Mouse (Mus musculus) ES-Bruce4 (cell line): ENCODE data around the gene Tmem230. TPM values are rescaled to one million over a fixed set of nuclear protein-coding genes. Genes with fewer than 3 reads are reported as not detected.

Experiments used
- H3K27ac ChIP-seq: 2 replicates; pipeline ENCODE4 v1.5.1; 2012; ENCODE audit warnings: low read length, inconsistent platforms; ENCODE audit not compliant: insufficient read depth
- H3K27me3 ChIP-seq: 2 replicates; pipeline ENCODE4 v1.6.1; 2012; ENCODE audit warnings: mild to moderate bottlenecking, low read length, inconsistent platforms; ENCODE audit not compliant: control insufficient read depth, poor library complexity, insufficient read depth, severe bottlenecking
- H3K36me3 ChIP-seq: 2 replicates; pipeline ENCODE4 v1.6.1; 2012; ENCODE audit warnings: inconsistent platforms, mild to moderate bottlenecking, low read length, moderate library complexity; ENCODE audit not compliant: control insufficient read depth, poor library complexity, insufficient read depth, severe bottlenecking
- H3K4me1 ChIP-seq: one replicate; pipeline ENCODE4 v1.8.1; 2011; ENCODE audit warnings: low read length; ENCODE audit not compliant: control insufficient read depth, insufficient read depth
- H3K4me3 ChIP-seq: 2 replicates; pipeline ENCODE4 v1.5.1; 2011; ENCODE audit warnings: low read depth, mild to moderate bottlenecking, low read length
- H3K9ac ChIP-seq: 2 replicates; pipeline ENCODE4 v1.6.1; 2012; ENCODE audit warnings: low read depth, mild to moderate bottlenecking, inconsistent platforms; ENCODE audit not compliant: poor library complexity, severe bottlenecking
- H3K9me3 ChIP-seq: replicated peaks from 2 replicates; pipeline ENCODE4 v1.6.1; 2012; ENCODE audit warnings: mild to moderate bottlenecking, low read length, inconsistent platforms; ENCODE audit not compliant: control insufficient read depth, poor library complexity, insufficient read depth, severe bottlenecking
- CTCF ChIP-seq: IDR thresholded peaks from one replicate; pipeline ENCODE4 v1.8.1; 2011; ENCODE audit warnings: low read depth, low read length
- EP300 ChIP-seq: IDR thresholded peaks from 2 replicates; pipeline ENCODE4 v1.6.1; 2011; ENCODE audit warnings: low read depth, low read length; ENCODE audit not compliant: insufficient read depth
- POLR2A ChIP-seq: IDR thresholded peaks from one replicate; pipeline ENCODE4 v1.8.1; 2011; ENCODE audit warnings: low read length; ENCODE audit not compliant: insufficient read depth
- polyA plus RNA-seq: library from polyadenylated mRNA; stranded (reverse); fragments of >200 nt; gene quantifications from 2 replicates; pipeline ENCODE4 v1.2.4, GENCODE M21; 2011; ENCODE audit warnings: low read depth; ENCODE audit not compliant: missing spikeins, insufficient read depth, insufficient read length

Tmem230 gene
- polyA plus RNA-seq, 1 experiment: 47.7 TPM

- Histone ChIP-seq H3K36me3 (no peaks in the 10 kb centered on the region), H3K9me3 (no peaks in the 10 kb centered on the region), H3K27me3 (no peaks in the 10 kb centered on the region), H3K4me1 (peaks cover 8% of the 10 kb centered on the region), H3K27ac (no peak overlapping the region), H3K9ac (no peak overlapping the region), H3K4me3 (no peak overlapping the region)
- TF ChIP-seq POLR2A: no peak
- TF ChIP-seq EP300: peak; percentile 80; the same call in 1 of the 2 replicates
- TF ChIP-seq CTCF: no peak
These were observed 35.5 kb downstream of the Tmem230 start for GRCm38 (mm10) chr2:132211995-132212656.

- Histone ChIP-seq H3K9ac (no peak overlapping the region), H3K4me3 (no peak overlapping the region), H3K27me3 (no peaks in the 10 kb centered on the region), H3K4me1 (peaks cover 8% of the 10 kb centered on the region), H3K36me3 (no peaks in the 10 kb centered on the region), H3K27ac (no peak overlapping the region), H3K9me3 (no peaks in the 10 kb centered on the region)
- TF ChIP-seq CTCF: no peak
These were observed 36.7 kb downstream of the Tmem230 start for GRCm38 (mm10) chr2:132210806-132211312.

- TF ChIP-seq EP300 (no peak), POLR2A (no peak), CTCF (no peak)
- Histone ChIP-seq H3K4me1 (peaks cover 8% of the 10 kb centered on the region), H3K9me3 (no peaks in the 10 kb centered on the region), H3K27ac (no peak overlapping the region), H3K27me3 (no peaks in the 10 kb centered on the region), H3K4me3 (no peak overlapping the region), H3K9ac (no peak overlapping the region), H3K36me3 (no peaks in the 10 kb centered on the region)
These were observed 39.2 kb downstream of the Tmem230 start for GRCm38 (mm10) chr2:132208246-132208881.

- H3K27ac ChIP-seq: no peak overlapping the region
- peaks cover 8% of the 10 kb centered on the region for H3K4me1 ChIP-seq
- no peaks in the 10 kb centered on the region for H3K27me3 ChIP-seq
- no peak overlapping the region for H3K9ac ChIP-seq
- TF ChIP-seq EP300 (no peak), CTCF (no peak), POLR2A (no peak)
- H3K36me3 ChIP-seq: no peaks in the 10 kb centered on the region
- no peak overlapping the region for H3K4me3 ChIP-seq
- H3K9me3 ChIP-seq: no peaks in the 10 kb centered on the region
These were observed 41.2 kb downstream of the Tmem230 start for GRCm38 (mm10) chr2:132206316-132206881.

- TF ChIP-seq CTCF (no peak), EP300 (no peak), POLR2A (no peak)
- no peak overlapping the region for H3K4me3 ChIP-seq
- peaks cover 8% of the 10 kb centered on the region for H3K4me1 ChIP-seq
- H3K27ac ChIP-seq: no peak overlapping the region
- no peak overlapping the region for H3K9ac ChIP-seq
- H3K36me3 ChIP-seq: no peaks in the 10 kb centered on the region
- no peaks in the 10 kb centered on the region for H3K27me3 ChIP-seq
- H3K9me3 ChIP-seq: no peaks in the 10 kb centered on the region
These were observed 42.1 kb downstream of the Tmem230 start for GRCm38 (mm10) chr2:132205549-132205948.

GRCm38 (mm10) chr2:132203773-132204172 is 43.8 kb downstream of the Tmem230 start:
- TF ChIP-seq CTCF (no peak), POLR2A (no peak), EP300 (no peak)
- no peak overlapping the region for H3K27ac ChIP-seq
- no peak overlapping the region for H3K4me3 ChIP-seq
- no peaks in the 10 kb centered on the region for H3K27me3 ChIP-seq
- H3K9ac ChIP-seq: no peak overlapping the region
- H3K36me3 ChIP-seq: no peaks in the 10 kb centered on the region
- peaks cover 5% of the 10 kb centered on the region for H3K4me1 ChIP-seq
- no peaks in the 10 kb centered on the region for H3K9me3 ChIP-seq
